Mouse (Mus musculus) layer of hippocampus, adult 11-12 months (tissue): ENCODE data around the gene 4930452B06Rik.

Experiments used
- DNase-seq: peaks from one replicate; pipeline ENCODE4 v3.0.0; 2022; ENCODE audit warnings: low spot score

4930452B06Rik gene

DNA sequence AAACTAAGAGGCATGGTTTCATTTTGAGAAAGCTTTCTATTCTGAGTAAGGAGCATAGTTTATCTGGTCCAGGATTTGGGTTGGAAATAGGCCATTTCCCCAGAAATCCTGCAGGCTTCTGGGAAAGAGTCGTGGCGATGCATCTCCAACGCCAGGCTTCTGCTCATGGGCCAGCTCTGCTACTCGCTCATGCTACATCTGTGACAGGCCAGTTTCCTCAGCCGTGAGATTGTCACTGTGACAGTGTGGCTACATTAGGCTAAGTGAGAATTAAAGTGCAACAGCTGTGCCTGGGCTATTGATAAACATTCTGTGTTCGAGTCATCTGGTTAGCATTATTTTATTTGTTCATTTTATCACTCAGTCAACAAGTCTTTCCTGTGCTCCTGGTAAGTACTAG is 140.8 kb downstream of the 4930452B06Rik start:
- DNase-seq = no peak

DNA sequence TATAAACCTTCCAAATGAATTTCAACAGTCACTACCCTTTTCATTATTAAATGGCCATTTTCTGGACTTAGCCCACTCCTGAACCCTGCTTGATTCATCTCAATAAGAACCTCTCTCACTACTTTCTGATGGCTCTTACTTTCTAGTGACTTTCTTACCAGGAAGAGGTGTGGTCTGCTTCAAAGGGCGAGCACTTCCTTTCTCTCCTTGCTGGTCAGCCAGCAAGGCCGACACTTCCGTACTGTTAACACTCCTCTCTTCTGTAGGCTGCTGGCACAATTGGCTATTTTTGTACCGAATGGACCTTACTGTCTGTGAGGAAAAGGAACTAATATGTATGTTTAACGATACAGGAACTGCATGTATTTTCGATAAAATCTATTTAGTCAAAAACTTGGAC is 148.4 kb downstream of the 4930452B06Rik start:
- DNase-seq = no peak

DNA sequence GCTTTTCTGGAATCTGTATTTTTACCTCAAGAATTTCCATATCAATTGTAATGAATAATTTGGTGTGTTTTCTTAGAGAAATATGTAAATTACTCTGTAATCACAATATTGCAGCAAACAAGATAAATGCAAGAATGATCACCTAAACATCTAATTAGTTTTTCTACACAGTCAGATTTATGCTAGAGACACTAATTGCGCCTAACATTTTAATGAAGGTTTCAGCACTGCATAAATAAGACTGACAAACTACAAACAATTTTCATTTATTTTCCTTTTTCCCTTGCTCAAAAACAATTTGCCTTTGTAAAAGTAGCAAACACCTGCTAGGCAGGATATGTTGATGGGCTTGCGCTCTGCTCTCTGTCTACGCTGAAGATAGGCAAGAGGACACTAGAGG is 152.0 kb downstream of the 4930452B06Rik start:
- DNase-seq = no peak

DNA sequence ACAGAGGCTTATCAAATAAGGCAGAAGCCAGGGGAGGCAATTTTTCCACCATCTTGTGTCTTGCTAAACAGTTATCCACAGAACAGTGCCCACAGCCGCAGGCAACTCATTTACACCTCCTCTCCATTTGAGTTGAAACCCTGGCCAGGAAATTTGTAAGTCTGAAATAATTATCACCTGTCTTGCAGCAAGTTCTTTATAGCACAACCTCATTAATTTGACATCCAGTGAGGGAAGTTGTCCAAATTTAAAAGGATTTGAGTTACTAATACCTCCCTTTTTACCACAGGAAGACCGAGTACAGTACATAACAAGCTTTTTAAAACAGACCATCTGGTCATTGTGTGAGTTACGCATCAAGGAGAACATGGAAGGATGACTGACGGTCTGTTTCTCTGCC is 154.8 kb downstream of the 4930452B06Rik start:
- DNase-seq = no peak

DNA sequence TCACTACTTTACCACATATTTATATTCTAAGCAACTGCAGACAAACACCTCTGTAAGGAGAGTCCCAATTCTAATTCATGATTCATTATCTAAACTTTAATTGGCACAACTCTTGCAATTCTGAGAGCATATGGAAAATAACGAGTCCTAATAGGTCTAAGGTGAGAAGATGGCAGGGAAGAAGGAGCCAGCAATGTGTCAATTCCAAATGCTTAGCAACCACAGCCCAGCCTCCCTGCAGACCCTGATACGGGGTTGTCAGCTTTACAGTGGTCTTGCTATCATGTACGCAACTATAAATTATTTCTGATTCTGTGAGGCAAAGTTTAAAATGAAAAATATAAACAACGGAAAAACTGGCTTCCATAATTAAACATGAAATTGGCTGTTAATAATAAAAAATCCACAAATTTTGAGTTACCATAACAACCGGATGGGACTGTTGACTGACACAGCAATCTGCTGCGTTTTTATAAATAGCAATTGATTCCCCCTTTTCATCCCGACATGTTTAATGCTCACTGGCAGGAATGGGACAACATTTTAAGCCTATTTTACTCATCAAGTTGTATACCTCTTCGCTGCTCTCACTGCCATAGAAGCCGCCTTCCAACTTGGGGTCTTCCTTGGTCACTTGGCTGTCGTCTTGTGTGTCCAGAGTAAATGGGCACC is 155.6 kb downstream of the 4930452B06Rik start:
- DNase-seq = no peak

DNA sequence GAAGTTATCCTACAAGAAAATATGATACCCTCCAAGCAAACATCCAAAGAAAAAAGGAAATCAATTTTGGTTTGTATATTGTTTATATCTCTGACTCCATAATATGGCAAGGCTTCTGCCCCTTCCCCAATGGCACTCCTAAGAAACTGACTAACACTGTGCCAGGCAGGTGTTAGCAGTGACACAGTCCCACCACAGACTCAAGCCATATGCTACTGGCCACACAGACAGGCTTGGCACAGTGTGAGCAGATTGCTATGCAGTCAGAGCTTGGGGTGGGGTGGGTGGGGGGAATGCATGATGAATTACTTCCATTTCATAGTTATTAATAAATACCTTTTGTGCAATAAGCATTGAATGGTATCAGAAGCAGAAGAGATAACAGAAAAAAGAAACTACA is 157.4 kb downstream of the 4930452B06Rik start:
- no peak for DNase-seq

DNA sequence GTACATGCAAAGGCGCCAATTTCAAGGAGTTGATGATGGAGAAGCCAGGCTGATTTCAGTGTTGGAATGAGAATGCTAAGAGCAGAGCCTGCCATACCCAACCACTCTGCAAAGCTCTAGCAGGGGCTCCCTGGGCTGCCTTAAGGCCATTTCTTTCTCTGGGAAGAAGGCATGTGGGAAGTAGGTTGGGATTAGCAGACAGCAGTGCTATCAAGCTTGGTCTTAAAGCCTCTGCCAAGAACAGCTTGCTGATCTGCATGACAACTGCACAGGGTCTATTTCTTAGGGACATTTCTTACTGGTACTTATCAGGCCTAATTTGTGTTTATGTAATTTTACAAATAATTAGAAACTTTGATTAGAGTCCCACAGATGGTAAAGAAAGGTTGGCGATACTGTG is 161.8 kb downstream of the 4930452B06Rik start:
- DNase-seq = no peak

DNA sequence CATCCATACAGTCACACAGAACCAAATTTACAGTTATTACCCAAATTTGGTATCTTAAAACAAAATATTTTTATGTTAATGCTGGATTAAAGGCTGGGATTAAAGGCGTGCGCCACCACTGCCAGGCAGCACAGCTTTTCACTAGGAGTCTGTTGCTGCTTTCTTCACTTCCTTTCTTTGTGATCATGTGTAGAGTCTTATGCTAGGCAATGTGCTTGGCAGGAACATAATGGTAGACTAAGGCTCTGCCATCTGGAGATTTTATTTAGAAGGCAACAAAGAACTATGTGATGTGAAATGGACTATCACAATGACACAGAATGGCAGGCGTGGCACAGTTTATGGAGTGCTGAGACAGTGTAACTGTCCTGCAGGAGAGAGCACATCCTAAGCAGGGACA is 162.7 kb downstream of the 4930452B06Rik start:
- no peak for DNase-seq

DNA sequence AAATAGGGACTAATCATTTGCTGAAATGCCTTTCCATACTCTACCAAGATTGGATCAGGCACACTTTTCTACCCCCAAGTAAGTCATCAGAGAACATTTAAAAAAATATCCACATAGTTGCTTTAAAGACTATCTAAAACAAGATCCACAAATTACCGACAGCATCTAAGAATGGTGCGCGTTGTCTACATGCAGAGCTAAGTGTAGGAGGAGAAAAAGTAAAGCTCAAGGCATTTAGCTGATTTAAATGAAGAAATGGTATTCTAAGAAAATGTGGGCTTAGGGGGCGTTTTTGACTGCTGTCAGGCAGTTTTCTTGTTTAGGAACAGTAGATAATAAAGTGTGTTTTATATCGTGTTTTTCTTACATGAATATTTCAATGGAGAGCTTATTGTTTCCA is 163.5 kb downstream of the 4930452B06Rik start:
- DNase-seq = no peak

DNA sequence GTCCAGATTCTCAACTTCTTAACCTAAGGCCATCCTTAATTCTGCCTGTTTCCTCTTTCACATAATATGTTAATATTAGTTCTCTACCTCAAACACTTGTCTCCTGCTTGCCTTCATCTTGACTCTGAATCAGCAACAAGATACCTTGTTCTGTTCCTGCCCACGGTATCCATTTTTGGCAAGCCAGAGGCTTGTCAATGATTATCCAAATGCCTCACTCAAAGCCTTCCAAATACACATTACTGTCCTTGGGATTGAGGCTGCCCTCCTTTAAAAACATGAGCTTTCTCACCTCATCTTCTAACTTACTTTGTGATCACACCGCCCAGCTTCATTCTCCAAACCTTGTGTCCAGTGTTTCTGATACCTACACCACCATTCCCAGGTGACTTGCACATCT is 170.3 kb downstream of the 4930452B06Rik start:
- DNase-seq = no peak

DNA sequence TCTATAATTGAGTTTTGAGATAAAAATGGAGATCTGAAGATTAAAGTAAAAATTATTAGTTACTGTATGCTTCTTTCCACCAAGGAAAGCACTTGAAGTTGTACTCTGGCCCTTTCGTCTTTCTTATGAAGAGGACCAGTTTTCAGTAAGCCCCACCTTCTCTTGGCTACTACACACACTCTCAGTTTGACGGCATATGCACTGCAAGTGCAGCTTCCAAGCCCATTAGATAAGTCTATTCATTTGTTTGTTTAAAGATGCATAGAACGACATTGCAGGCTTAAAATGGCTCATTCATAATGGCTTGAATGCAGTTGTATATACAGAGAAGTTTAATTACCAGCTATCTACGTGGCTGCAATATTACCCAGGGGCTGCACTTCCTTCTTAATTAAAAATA is 171.1 kb downstream of the 4930452B06Rik start:
- DNase-seq = no peak

DNA sequence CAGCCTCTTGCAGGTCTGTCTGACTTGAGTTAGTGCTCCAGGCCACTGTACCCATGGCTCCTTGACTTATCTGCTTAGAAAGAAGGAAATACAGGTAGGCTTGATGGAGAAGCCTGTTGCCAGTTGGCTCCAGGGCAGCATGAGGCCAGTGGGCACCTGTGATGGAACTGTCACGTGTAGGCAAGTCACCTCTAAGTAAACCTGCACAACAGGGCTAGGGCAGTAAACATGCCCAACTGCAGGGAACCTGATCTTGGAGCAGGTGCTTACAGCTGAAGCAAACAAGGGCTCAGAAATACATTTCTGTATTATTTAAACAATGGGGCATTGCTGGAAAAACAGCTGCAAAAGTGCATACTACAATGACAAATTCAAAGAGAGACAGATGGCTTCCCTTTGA is 171.8 kb downstream of the 4930452B06Rik start:
- DNase-seq = no peak

DNA sequence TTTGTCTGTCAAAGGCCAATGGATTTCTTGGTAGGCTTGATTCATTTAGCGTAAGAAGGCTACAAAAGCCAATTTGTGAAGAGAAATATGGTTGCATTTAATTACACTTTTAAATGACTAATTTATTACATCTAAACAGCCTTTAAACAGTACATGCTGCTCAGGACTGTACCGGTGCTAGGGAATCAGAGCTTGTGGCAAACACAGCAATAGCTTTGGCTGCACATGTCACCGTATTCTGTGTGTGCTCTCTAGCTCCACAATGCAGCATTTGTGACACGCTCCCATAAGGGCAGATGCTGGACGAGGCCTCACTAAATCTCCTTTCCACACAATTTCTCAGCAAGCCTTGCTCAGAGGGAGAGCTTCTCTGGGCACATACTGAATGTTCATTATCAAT is 187.9 kb downstream of the 4930452B06Rik start:
- no peak for DNase-seq

DNA sequence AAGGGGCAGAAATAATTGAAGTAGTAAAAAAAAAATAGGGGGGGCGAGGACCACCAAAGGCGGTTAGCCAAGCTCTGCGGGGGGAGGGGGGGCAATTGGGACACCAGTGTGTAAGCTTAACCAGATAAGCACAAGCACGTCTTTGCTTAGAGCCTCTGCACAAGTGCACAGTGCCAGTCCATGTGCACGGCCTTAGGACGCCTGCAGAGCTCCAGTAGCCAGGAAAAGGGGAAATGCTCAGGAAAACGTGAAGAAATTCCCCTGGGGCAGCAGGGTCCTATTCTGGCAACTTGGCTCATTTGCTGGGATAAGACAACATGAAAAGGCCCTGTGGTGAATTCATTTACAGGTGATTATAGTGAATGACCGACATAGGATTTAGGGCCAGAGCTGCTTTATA is 188.7 kb downstream of the 4930452B06Rik start:
- DNase-seq = no peak

DNA sequence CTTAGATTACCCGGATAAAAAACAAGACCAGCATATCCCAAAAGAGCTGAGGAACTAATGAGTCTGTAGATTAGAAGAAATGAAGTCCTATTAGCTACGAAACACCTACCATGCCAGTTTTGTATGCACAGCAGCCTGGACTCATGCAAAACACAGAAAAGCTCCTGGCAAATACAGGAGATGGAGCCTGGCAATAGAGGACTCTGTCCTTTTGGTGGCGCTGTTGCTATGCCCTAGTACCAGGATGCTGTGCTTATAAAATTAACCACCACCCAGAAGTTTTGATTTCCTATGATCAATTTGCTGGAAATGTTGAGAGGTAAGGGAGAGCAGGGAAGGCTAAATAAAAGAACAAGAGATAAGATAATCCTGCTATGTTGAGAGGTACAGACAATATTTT is 189.4 kb downstream of the 4930452B06Rik start:
- DNase-seq = peak; percentile 81

DNA sequence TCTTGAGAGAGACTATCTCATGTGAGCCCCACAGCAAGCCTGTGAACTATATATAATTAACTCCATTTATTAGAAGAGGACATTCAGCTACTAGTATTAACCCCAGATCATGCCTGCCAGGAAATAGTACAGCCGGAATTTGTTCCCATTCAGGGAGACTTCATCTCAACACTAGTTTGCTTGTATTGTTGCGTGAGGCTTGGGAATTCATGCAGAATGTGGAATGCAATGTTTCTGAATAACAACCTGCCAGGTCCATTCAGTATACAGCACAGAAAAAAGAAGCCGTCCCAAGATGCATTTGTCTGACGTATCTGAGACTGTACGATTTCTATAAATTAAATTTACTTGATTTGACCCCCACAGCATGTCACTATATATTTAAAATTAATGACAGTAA is 190.2 kb downstream of the 4930452B06Rik start:
- DNase-seq = no peak

DNA sequence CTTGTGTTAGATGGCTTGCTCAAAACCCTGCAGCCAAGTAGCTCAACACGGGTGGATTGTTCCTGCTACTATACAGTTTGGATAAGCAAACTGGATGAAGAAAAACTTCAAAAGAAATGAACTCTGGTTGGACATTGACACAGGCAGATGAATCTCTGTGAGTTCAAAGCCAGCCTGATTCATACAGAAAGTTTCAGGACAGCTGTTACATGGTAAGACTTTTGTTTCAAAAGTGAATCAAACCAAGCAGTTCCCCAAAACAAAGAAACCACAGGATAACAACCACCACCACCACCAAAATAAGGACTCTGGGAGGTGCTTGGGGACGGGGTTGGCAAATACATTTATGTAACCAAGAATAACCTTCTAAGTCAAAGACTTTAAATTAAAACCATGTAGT is 193.2 kb downstream of the 4930452B06Rik start:
- DNase-seq = no peak

DNA sequence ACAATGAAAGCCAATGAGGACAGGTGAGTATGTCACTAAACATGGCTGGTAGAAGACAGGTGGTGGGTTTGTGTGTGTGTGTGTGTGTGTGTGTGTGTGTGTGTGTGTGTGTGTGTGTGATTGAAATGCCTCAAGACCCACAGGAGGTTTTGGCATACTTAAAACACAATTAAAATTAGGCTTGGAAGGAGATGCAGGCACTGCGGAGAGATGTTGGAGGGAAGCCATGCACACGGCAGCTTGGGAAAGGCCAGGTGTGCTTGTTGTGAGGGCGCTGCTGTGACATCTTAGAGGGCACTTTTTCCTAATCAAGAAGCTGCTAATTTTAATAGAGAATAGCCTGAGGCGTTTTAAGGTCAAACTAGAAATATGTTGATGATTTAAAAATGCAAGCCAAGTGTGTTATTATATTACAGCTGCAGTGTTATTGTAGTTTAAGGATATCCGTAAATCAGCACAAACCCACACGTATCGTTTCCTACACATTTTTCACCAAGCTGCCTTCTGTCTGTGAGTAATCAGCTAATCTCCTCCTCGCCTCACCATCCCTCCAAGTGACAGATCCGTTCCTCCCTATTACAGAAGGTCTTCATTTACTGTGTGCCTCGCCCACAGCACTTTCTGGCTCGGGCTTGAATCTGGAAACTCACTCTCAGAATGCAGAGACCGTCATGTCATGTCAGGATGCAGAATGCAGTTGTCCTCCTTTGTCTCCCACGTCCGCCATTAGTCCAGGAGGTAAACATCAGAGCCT is 201.5 kb downstream of the 4930452B06Rik start:
- no peak for DNase-seq

DNA sequence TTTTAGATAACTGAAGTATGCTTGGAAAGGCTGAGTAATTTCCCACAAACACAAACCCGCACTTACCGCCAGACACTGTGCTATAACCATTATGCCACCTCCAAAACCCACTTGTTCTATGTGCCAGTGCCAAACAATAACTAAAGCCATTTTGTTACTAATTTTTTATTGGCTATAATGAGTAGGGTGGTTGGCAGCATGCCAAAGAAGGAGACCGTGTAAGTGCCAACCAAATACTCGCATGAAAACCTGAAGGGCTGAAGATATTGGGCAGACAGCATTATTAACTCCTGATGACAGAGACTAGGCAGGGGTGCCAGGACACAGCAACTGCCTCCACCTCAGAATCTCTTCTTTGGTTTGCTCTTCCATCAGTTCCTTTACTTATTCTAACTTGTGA is 203.1 kb downstream of the 4930452B06Rik start:
- DNase-seq = no peak

DNA sequence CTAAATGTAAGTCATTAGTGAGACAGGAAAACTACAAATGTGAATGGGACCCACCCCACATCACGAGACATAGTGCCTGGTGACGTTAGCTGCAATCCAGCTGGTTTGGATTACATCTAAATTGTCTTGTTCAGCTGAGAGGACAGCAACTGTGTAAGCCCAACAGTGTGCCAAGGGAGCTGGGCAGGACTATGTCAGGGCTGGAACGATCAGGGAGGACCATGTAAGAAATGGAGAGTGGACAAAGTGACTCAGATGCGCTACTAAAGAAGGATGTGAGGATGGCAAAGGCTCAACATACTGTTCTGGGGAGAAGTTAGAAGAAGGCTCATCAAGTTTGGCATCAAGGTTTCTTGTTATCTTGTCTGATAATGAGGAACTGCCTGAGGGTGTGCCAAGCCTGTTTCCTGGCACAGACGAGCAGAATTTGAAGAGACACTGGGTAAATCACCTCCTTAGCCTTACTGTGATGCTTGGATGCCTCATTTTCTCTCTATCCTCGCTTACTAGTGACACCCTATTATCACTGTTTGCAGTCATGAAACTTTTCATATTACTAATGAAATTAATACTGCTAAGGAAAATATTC is 203.6 kb downstream of the 4930452B06Rik start:
- no peak for DNase-seq

DNA sequence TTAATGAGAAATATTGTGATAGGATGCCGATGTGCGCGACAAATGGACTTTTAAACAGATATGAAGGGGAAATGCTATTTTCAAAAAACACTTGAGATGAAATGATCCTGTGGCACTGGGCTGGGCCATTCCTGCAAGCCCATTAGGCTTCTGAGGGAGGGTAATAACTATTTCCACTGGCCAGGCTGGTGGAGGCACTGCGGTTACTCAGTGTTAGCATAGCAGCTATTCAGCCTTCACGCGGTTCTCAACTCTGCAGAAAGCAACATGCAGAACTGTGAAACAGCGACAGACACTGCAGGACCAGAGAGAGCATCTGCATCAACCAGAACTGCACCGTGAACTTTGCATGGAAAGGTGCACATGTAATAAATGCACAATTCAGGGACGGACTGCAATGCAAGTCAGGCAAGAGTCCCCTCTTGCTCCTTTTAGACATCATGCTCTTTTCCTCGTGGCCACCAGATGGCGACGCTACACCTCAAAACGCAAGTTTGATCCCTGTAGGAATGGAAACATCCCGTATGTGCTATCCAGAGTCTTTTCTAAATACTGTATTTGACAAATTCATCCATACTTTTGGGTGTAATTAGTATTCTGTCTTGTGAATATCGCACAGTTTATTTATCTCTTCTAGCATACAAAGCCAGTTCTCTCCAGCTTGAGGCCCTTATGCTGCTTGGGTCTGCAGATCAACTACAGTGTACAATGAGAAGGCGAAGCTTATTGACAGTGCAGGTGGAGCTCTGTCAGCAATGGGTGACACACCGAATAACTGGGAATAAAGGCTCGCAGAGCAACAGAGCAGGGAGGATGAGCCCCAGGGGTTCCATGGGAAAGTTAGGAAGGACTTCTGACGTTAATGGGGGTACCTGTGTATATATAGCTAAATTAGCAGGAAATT is 205.6 kb downstream of the 4930452B06Rik start:
- DNase-seq = peak; percentile 65

DNA sequence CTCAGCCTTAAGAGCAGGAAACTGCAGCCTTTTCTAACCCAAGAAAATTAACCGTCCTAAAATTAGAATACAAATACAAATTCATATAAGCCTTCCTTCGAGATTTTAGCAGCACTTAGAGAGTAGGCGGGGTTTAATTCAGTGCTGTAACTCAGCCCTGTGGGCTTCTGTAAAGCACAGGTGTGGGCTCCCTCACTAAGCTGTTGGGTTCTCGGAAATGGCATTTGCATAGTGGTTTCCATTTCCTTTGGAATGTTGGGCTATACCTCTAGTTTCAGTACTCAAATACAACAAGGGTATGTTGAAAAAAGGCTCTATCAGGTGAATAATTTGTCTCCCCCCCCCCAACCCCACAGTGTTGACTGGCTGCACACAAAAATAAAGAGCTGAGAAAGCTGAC is 206.3 kb downstream of the 4930452B06Rik start:
- no peak for DNase-seq
